Mouse (Mus musculus) embryo, embryonic 11.5 days (tissue): ENCODE results near the gene Ccr5.
"Not testable (repeated sequence)": the region's sequence is repeated elsewhere in the genome, so short reads cannot be mapped to it uniquely, and the experiment has no call there.

ENCODE experiments used
- DNase-seq: peaks from one replicate; pipeline ENCODE4 v3.0.0-alpha.2; 2012; ENCODE audit warnings: low read depth, low spot score

Gene Ccr5

DNA sequence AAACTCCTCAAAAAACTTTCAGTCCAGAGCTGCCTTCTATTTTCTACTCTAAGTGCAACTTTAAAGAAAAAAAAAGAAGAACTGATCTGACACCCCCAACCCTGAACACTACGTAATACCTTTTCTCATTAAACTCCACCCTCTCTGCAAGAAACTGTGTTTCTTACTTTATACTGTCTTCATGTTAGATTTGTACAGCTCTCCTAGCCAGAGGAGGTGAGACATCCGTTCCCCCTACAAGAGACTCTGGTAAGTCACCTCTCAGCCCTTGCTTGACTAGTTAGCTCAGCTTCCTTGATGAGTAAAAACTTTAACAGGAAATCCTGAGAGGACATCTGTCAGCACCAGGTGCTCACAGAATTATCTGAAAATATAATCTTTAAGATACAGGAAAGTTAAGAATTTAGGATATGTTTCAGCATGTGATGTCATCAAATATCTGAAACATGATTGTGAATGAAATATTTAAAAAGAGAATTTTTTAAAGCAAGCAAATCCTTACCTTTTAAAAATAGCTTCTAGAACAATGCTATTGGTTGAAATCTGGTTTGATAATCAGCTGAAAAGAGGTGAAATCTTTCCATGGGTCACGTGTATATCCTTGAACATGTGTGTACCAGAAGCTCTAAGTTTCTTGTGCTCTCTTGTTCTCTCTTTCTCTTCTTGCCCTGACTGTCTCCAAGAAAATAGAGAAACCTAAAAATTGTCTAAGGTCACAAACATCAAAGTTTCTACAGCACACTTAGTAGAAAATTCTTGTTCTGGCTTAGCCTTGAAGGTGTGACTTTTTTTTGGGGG is at the start of gene Ccr5:
Ccr5 (plus strand) TSS at position 157 of the 798 bp plus-strand sequence.
- DNase-seq = no peak

DNA sequence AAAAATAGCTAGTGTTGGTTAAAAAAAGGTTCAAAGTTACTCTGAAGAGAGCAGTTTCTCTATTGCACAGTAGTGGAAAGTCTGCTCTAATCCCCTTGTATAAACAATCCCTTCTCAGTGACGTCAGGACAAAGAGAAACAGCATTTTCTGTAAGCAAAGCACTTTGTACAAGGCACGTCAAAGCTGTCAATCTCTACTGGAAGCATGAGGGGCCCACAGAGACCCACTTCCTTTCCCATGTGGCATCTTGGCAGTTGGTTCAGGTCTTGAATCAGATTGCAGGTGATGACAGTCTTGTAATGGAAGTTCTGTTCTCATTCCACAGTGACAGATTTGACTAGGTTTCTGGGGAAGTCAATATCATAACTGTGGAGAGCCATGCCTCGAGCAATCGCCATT is 41.5 kb upstream of the Ccr5 start:
- DNase-seq = no peak

DNA sequence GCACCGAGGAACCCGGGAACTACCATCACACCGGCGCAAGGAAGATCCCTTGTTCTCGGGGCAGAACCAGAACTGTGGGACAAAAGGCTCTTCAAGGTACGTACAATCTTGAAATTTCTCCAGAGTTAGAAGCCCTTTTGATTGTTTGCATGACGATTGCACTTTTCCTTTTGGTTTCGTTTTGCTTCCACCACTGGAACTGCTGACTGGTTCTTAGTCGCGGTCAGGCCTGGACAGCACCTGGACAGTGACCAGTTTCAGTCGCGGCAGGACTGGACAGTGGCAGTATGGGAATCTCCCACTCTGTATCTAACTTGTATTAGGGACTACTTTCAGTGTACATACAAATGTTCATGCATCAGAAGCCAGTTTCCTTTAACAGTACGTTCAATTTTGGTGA is 40.9 kb upstream of the Ccr5 start:
- DNase-seq = not testable (repeated sequence)

DNA sequence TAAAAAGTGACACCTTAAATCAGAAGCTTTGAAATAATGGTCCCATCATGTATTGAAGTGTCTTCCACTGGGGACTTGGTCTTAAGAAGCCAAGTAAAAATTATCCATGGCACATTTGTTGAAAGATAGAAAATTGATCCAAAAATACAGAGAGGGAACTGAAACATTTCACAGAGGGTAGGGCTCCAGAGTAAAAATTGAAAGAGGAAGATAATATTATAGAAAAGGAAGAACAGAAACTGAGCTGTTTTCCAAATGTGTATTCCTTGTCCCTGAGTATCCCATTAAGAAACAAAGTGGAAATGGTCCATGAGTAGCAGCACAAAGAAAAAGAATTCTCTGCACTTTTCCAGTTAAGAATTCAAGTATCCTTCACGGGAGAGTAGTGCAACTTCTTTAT is 30.9 kb upstream of the Ccr5 start:
- DNase-seq = no peak

DNA sequence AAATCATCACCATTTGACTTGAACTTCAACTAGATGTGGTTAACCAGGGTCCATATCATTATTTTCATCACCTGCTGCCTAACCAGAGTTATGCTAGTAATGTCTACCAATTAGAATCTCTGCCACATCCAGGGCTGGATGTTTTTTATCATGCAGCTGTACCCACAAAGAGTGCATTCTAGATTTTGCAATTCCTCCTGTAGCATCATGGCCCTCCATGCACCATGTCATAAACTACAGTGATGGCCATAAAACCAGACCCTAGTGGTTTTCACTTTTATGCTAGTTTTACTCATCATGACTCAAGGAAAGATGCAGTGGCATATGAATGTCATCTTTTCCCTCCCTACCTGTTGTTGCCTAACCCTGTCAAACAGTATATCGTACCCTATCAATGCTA is 22.2 kb upstream of the Ccr5 start:
- DNase-seq = no peak

DNA sequence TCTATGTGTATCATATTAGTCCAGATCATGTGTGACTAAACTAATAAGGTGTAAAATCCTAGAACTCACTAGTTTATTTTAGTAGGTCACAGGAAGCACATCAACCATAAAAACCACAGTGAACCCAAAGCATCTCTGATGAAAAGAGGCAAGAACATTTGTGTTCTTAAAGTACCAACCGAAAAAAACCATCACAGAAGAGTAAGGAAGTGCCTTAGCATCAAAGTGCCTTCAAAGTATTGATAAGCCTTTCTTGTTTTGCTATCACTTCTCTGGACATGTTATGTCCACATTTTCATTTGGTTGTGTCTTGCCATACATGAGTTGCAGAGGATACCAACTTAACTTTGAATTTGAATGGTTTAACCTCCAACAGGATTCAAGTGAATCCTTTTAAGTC is 21.0 kb upstream of the Ccr5 start:
- no peak for DNase-seq

DNA sequence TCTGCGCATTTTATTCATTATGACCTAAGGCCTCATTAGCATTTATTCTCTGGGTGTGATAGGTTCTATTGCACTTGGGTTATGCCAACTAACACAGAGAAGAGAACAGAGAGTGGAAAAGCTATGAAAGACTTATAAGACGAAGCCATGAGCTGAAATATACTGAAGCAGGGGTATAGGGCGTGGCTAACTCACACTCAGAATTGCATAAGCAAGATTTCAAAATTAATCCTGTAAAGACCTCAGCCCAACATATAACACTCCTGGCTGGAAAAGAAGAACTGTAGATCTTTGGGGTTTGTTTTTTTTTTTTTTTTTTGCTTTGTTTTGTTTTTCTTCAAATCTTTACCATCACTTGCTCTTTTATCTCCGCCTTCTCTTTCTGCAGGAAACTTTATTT is 19.6 kb upstream of the Ccr5 start, which contains the start of gene Ccr2:
Ccr2 (plus strand) TSS at position 228 of the 400 bp plus-strand sequence.
- no peak for DNase-seq

DNA sequence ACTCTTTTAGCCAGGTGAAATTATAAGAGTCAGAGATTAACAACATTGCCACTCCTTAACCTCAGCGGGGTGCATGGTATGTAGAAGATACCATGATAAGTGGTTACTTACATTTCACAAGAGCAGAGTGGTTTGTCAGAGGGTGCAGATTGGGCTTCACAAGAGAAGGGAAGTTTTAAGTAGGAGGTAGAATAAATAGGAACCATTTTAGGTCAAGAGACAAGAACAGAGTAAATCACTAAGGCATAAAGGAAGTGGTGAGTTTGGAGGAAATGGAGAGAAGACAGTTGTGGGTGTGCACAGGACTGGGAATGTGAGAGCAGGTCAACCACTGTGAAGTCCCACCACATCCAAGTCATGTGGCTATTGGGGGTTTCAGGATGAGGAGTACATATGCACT is 18.1 kb upstream of the Ccr5 start:
- no peak for DNase-seq

DNA sequence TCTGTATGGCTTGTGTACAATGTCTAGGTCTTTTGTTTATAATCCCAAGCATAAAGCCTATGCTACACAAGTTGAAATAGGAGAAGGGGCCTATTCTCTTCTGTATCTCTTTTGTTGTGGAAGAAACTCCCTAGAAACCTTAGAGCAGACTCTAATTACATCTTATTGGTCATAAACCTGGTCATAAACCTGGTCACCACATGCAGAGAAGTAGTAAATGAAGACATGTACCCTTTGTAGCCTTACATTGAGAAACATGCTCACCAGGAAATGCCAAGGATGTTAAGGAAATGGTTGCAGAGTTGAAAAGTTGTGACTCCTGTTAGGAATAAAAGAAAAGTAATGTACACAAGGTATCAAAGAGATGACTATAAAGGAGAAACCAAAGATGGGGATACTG is 16.1 kb upstream of the Ccr5 start:
- DNase-seq = no peak

DNA sequence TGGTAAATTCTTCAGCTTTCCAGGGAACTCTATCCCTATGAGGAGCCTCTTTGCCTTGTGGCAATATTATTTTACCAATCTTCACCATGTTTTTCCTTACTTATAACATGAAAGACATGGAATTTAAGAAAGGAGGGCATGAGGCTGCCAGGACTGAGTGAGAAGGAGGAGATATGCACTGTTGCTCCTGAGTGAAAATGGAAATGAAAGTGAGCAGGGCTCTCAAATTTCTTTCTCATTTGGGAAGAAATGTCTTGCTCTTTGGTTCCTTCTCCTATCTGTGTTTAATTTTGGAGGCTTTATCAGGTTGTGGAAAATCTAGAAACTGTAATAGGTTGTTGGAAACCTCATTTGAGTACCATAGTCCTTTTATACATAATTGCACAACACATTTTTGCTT is 14.1 kb upstream of the Ccr5 start:
- DNase-seq = no peak

DNA sequence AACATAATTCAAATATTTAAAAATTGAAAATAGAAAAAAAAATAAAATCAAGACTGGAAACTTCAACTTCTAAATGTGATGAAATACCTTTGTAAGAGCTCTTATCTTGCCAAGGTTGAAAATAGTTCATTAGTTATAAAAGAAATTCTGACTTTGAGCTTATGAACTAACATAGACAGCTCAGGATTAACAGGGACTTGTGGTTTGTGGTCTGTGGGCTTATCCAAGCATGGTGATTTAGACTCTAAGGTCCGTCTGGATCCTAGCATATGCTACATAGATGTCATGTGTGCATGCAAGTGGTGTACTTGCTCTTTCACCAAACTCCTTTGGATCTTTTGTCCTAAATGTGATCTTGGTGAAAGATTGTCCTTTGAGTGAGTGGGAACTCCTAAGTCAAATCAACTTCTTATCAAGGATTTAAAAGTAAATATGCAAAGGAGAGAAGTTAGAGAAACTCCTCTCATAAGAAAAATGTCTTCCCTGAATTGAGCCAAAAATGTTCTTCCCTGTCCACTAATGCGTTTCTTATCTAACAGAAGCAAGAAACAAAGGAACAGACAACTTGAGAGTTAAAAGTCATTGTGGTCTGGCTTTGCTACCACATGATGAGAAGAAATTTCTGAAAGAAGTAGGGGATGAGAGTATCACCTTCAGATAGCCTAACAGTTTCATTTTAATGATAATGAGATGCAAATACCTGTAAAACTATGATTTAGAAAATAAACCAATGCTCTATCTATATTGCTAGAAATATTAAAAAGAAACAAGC is 12.8 kb upstream of the Ccr5 start:
- no peak for DNase-seq

DNA sequence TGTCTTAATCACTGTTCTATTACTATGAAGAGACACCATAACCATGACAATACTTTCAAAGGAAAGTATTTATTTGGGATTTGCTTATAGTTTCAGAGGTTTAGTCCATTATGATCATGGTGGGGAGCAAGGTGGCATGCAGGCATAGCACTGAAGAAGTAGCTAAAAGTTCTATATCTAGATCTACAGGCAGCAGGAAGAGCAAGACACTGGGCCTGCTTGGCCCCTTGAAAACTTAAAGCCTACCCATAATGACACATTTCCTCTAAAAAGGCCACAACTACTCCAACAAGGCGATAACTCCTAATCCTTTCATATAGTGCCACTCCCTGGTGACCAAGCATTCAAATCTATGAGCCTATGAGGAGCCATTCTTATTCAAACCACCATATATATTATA is 9.3 kb upstream of the Ccr5 start:
- no peak for DNase-seq

DNA sequence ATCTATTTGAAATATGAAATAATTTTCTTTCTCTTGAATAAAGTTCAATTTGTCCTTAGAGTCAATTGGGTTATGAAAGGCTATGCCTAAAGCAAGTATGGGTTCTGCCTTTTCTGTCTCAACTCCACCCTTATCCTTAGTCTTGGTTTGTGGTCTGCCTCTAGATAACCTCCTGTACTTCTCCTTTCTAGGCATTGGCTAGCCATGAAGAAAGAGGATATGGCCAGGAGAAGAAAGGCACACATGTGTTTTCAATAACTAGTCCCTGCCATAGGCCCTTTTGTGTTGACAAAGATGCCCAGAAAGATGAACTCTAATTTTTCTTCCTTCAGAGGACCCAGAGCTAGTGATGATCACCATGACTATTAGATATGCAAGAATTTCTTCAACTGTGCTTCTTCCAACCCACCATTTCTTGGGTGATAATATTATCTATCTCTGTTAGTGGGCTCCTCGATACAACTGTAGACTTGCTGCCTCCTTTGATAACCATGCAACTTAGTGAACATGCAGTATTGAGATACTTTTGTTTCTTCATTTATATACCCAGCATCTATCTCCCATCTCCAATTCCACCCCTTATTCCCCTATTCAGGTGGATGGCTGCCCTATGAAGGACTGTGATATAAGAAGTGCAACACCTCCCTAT is 8.6 kb upstream of the Ccr5 start:
- DNase-seq = no peak

DNA sequence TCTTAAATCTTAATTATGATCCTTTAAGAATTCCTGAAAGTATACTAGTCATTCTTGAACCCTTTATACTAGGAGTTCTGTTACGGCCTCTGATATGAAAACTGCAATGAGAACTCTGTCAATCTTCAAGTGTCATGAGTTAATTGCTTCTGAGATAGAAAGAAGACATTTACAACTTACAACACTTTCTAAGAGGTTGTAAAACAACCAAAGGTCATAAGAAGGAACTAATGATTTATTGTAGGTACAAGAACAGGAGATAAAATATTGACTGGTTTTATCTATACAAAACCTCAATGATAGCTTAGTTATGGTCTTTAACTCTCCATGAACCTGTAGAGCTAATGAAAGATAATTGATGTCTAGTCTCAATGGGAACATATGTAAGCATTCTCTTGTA is 7.6 kb upstream of the Ccr5 start:
- DNase-seq = no peak

DNA sequence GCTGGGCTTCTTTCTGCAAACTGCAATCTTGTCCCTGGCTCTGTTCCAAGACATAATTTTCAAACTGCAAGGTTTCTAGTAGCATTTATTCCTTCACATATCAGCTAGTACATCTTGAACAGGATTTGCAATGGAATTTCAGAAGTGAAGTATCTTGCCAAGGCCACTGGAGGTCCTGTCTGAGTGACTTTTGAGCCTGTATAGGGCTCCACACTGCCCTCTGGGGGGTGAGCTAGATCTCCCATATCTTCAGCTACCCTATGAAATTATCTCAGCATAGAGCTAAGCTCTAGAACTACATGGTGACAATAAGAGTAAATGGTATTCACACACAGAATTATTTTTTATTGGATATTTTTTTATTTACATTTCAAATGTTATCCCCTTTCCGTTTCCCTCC is 2.9 kb upstream of the Ccr5 start:
- DNase-seq = no peak

DNA sequence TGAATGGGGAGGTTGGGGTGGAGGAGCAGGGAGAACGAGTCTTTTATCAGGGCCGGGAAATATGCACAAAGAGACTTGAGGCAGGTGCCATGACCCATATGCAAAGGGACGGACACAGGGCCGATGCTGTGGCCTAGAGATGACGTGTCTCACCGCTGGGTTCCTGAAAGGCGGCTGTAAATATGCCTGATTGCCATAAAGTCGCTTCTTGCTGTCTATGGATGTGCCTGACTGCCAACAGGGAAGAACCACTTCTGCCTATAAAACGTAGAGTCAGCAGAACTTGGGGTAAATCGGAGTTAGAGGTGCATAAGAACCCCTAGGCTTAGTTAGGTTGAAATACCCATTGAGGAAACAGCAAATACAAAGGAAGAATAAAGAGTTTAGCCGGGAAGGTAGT is 4.2 kb downstream of the Ccr5 start:
- no peak for DNase-seq

DNA sequence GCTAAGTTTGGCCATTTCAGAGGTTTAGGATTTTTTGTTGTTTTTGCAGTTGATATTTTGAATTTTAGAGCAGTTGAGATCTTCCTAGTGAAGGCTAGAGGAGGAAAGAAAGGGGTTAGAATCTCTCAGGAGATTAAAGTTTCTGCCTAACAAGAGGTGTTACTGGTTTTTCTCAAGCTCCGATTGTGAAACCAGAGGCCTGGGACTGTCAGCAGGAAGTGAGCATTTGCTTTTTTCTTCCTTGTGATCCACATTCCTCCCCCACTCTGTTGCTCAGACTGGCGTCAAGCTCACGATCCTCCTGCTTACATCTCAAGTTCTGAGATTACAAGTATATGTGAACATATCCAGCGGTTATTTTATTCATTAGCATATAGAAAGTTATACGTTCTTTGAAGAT is 5.0 kb downstream of the Ccr5 start:
- DNase-seq = no peak

DNA sequence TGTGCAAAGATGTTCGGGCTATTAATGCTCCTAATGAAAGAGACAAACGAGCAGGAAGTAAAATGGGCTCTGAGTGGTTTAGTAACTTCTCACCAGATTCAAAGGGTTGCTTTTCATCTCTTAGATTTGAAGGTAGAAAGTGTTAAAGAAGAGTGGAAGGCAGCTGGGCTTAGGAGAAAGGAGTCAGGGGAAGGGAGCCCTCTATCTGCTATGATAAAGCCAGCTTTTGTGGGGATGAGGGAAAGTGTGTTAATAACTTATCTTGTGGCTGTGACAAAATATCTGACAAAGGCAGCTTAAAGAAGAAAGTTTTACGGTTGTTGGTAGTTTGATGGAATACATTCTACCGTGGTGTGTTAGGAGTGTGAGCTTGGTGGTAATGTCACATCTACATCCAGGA is 6.1 kb downstream of the Ccr5 start:
- DNase-seq = no peak

DNA sequence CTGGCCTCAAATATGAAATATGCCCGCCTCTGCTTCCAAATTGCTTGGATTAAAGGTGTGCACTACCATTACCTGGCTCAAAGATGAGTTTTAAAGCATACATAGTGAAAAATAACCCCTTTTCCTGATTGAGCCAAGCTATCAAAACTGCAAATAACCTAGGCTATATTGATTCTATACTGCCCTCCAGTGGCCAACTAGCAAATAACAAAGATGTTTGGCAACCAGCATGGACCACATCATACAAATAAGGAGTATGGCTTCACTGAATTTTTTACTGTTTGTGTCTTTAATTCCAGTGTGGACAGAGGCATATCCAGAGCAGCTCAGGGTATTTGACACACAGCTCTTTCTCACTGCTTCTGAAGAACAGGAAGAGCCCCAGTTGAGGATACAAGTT is 7.0 kb downstream of the Ccr5 start:
- DNase-seq = peak; percentile 37

DNA sequence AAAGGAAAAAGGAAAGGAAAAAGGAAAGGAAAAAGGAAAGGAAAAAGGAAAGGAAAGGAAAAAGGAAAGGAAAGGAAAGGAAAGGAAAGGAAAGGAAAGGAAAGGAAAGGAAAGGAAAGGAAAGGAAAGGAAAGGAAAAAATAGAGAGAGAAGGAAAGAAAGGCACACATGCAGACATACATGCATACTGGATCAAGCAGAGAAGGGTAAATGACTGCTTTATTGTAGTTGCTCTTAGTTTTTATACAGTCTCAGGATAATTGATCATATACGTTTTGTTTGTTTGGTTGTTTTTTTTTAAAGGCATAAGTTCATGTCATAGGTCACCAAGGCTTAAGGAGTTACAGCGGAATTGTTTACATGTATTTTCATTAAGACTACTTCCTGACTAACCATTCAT is 11.6 kb downstream of the Ccr5 start:
- not testable (repeated sequence) for DNase-seq

DNA sequence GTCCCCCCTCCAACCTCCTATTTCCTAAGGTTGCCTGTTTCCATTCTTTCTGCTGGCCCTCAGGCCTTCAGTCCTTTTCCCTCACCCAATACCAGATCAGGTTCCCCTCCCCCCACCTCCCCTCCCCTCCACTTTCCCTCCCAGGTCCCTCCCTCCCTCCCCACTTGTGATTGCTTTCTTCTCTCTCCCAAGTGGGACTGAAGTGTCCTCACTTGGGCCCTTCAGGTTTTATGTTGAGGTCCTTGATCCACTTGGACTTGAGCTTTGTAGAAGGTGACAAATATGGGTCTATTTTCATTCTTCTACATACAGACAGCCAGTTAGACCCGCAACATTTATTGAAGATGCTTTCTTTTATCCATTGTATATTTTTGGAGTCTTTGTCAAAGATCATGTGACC is 13.6 kb downstream of the Ccr5 start:
- not testable (repeated sequence) for DNase-seq

DNA sequence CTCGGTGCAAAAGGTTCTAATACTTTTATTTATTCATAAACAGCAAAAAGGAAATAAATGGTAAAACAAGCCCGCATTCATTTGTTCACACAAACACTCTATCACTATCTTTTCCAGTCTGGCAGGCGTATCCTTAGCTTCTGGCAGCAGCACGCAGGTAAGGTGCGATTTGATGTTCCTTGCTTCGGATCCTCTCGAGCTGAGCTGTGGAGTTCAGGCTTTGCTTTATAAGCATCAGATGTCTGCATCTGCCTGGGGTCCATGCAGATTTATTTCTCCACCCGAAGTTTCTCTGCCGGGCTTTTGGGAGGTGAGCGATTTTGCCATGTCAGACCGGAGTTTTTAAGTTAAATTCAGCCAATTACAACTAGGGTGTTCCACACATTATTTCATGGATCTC is 16.3 kb downstream of the Ccr5 start:
- DNase-seq = no peak
